Mouse (Mus musculus) testis, postnatal 14 days (tissue): Measurements from ENCODE around the gene Dusp7.

Source experiments
- DNase-seq: peaks from one replicate; pipeline ENCODE4 v3.0.0; 2021; ENCODE audit warnings: low spot score

The Dusp7 gene

GRCm38 (mm10) chr9:106368112-106368717, at the start of gene Dusp7:
TSS of gene Dusp7 (plus strand) at chr9:106368632.
- peak; percentile 80 for DNase-seq

GRCm38 (mm10) chr9:106319095-106319494, 49.3 kb upstream of the Dusp7 start:
- DNase-seq, result no peak

GRCm38 (mm10) chr9:106322497-106322896, 45.9 kb upstream of the Dusp7 start:
- no peak for DNase-seq

GRCm38 (mm10) chr9:106326241-106326640, 42.2 kb upstream of the Dusp7 start:
- no peak for DNase-seq

- no peak for DNase-seq
These were observed 41.2 kb upstream of the Dusp7 start for GRCm38 (mm10) chr9:106327125-106327809.

GRCm38 (mm10) chr9:106328068-106328610, 40.3 kb upstream of the Dusp7 start:
- DNase-seq, result no peak

- DNase-seq, result no peak
These were observed 39.5 kb upstream of the Dusp7 start for GRCm38 (mm10) chr9:106328772-106329511.

- DNase-seq, result no peak
These were observed 35.7 kb upstream of the Dusp7 start for GRCm38 (mm10) chr9:106332746-106333145.

GRCm38 (mm10) chr9:106337620-106338019, 30.8 kb upstream of the Dusp7 start:
- DNase-seq, result no peak

- no peak for DNase-seq
These were observed 29.8 kb upstream of the Dusp7 start for GRCm38 (mm10) chr9:106338462-106339172.

GRCm38 (mm10) chr9:106339173-106339558, 29.3 kb upstream of the Dusp7 start:
- DNase-seq, result no peak

- DNase-seq, result no peak
These were observed 28.7 kb upstream of the Dusp7 start for GRCm38 (mm10) chr9:106339730-106340129.

- DNase-seq, result no peak
These were observed 27.7 kb upstream of the Dusp7 start for GRCm38 (mm10) chr9:106340501-106341312.

GRCm38 (mm10) chr9:106341313-106341686, 27.1 kb upstream of the Dusp7 start:
- no peak for DNase-seq

- DNase-seq, result no peak
These were observed 25.9 kb upstream of the Dusp7 start for GRCm38 (mm10) chr9:106342573-106342972.

- DNase-seq, result no peak
These were observed 23.3 kb upstream of the Dusp7 start for GRCm38 (mm10) chr9:106345167-106345566.

- no peak for DNase-seq
These were observed 22.8 kb upstream of the Dusp7 start for GRCm38 (mm10) chr9:106345630-106346029.

GRCm38 (mm10) chr9:106348281-106348680, 20.2 kb upstream of the Dusp7 start:
- no peak for DNase-seq

GRCm38 (mm10) chr9:106349075-106349474, 19.4 kb upstream of the Dusp7 start:
- DNase-seq, result no peak

GRCm38 (mm10) chr9:106351178-106351577, 17.3 kb upstream of the Dusp7 start:
- DNase-seq, result no peak

GRCm38 (mm10) chr9:106353779-106354178, 14.7 kb upstream of the Dusp7 start:
- DNase-seq, result no peak
